Mouse (Mus musculus) hindbrain, embryonic 11.5 days (tissue): Measurements from ENCODE around the gene Rps6kc1. TPM values are rescaled to one million over a fixed set of nuclear protein-coding genes. Genes with fewer than 3 reads are reported as not detected.
A peak's percentile ranks its signal among the peaks of the same experiment; 100 is the strongest.

Experiments used
- ATAC-seq: fragments of 200-750 bp; cut with Nextera tagmentation; 2 replicates; pipeline ENCODE4 v1.8.0; 2017; ENCODE audit warnings: mild to moderate bottlenecking, moderate TSS enrichment, moderate library complexity; ENCODE audit not compliant: low FRiP score
- DNase-seq: peaks from one replicate; pipeline ENCODE4 v3.0.0-alpha.2; 2015; ENCODE audit warnings: low spot score
- H3K27ac ChIP-seq: fragments of 300-500 bp; sonication (generic); 2 replicates; pipeline ENCODE4 v1.5.1; 2014; ENCODE audit warnings: mild to moderate bottlenecking, low read depth, low read length
- H3K27me3 ChIP-seq: fragments of 300-500 bp; sonication (generic); 2 replicates; pipeline ENCODE4 v1.6.1; 2014; ENCODE audit warnings: mild to moderate bottlenecking, low read length, moderate library complexity, mixed read lengths; ENCODE audit not compliant: control insufficient read depth, insufficient read depth
- H3K36me3 ChIP-seq: fragments of 300-500 bp; sonication (generic); 2 replicates; pipeline ENCODE4 v1.6.1; 2014; ENCODE audit warnings: mild to moderate bottlenecking, low read length, moderate library complexity, mixed read lengths; ENCODE audit not compliant: control insufficient read depth, insufficient read depth
- H3K4me1 ChIP-seq: fragments of 300-500 bp; sonication (generic); replicated peaks from 2 replicates; pipeline ENCODE4 v1.6.1; 2014; ENCODE audit warnings: low read length, mixed read lengths; ENCODE audit not compliant: control insufficient read depth, insufficient read depth
- H3K4me2 ChIP-seq: fragments of 300-500 bp; sonication (generic); replicated peaks from 2 replicates; pipeline ENCODE4 v1.6.1; 2014; ENCODE audit warnings: mild to moderate bottlenecking, low read depth, low read length
- H3K4me3 ChIP-seq: fragments of 300-500 bp; sonication (generic); 2 replicates; pipeline ENCODE4 v1.5.1; 2014; ENCODE audit warnings: low read depth, low read length
- H3K9ac ChIP-seq: fragments of 300-500 bp; sonication (generic); 2 replicates; pipeline ENCODE4 v1.6.1; 2014; ENCODE audit warnings: low read depth, low read length
- H3K9me3 ChIP-seq: fragments of 300-500 bp; sonication (generic); 2 replicates; pipeline ENCODE4 v1.6.1; 2016; ENCODE audit warnings: low read length; ENCODE audit not compliant: control insufficient read depth
- WGBS: fragments of 180-500 bp; shearing (Covaris S2); extraction: QIAGEN DNeasy Blood & Tissue Kit; methylation state at CpG from one replicate; pipeline ENCODE4 v1.1.7; 2014; 5-methylcytosine and 5-hydroxymethylcytosine counted together
- polyA plus RNA-seq: library from polyadenylated mRNA; unstranded; fragments of >200 nt; fragmentation: Nextera tagmentation; extraction: Ambion mirVana; gene quantifications from 2 replicates; pipeline ENCODE4 v1.2.1, GENCODE M21; 2014

The Rps6kc1 gene
- polyA plus RNA-seq, 1 experiment from 2014 or later: 19.0 TPM

- 66% methylated on average over 7 of the region's 7 CpGs for WGBS
Measured at GRCm38 (mm10) chr1:190834201-190834907, 77.2 kb downstream of the Rps6kc1 start.

GRCm38 (mm10) chr1:190832965-190833630, 78.5 kb downstream of the Rps6kc1 start:
- WGBS: 88% methylated on average over 8 of the region's 8 CpGs
- H3K27me3 ChIP-seq: no peaks in the 10 kb centered on the region
- DNase-seq: no peak
- H3K4me1 ChIP-seq: no peaks in the 10 kb centered on the region
- H3K36me3 ChIP-seq: no peaks in the 10 kb centered on the region
- no peak for ATAC-seq
- no peak overlapping the region for H3K9ac ChIP-seq
- no peak overlapping the region for H3K27ac ChIP-seq
- H3K4me2 ChIP-seq: no peak overlapping the region
- H3K4me3 ChIP-seq: no peak overlapping the region
- H3K9me3 ChIP-seq: no peaks in the 10 kb centered on the region

More at GRCm38 (mm10) chr1:190834201-190834907, 77.2 kb downstream of the Rps6kc1 start:
- no peaks in the 10 kb centered on the region for H3K36me3 ChIP-seq
- H3K4me3 ChIP-seq: no peak overlapping the region
- H3K9me3 ChIP-seq: no peaks in the 10 kb centered on the region
- no peak overlapping the region for H3K27ac ChIP-seq
- no peaks in the 10 kb centered on the region for H3K27me3 ChIP-seq
- no peak overlapping the region for H3K4me2 ChIP-seq
- no peak for DNase-seq
- H3K9ac ChIP-seq: no peak overlapping the region
- H3K4me1 ChIP-seq: no peaks in the 10 kb centered on the region
- no peak for ATAC-seq

- no peak overlapping the region for H3K4me2 ChIP-seq
- H3K27me3 ChIP-seq: no peaks in the 10 kb centered on the region
- H3K4me3 ChIP-seq: no peak overlapping the region
- 63% methylated on average over 10 of the region's 10 CpGs for WGBS
- H3K27ac ChIP-seq: no peak overlapping the region
- H3K4me1 ChIP-seq: no peaks in the 10 kb centered on the region
- H3K36me3 ChIP-seq: no peaks in the 10 kb centered on the region
- DNase-seq (peak; percentile 80), ATAC-seq (no peak)
- no peaks in the 10 kb centered on the region for H3K9me3 ChIP-seq
- no peak overlapping the region for H3K9ac ChIP-seq
Measured at GRCm38 (mm10) chr1:190831839-190832497, 79.6 kb downstream of the Rps6kc1 start.

GRCm38 (mm10) chr1:190826486-190827034, 85.0 kb downstream of the Rps6kc1 start:
- no peak for ATAC-seq
- no peak overlapping the region for H3K4me3 ChIP-seq
- H3K4me1 ChIP-seq: no peaks in the 10 kb centered on the region
- H3K27me3 ChIP-seq: no peaks in the 10 kb centered on the region
- DNase-seq: no peak
- 90% methylated on average over 9 of the region's 9 CpGs for WGBS
- no peaks in the 10 kb centered on the region for H3K9me3 ChIP-seq
- no peak overlapping the region for H3K27ac ChIP-seq
- no peak overlapping the region for H3K9ac ChIP-seq
- H3K4me2 ChIP-seq: no peak overlapping the region
- H3K36me3 ChIP-seq: no peaks in the 10 kb centered on the region

GRCm38 (mm10) chr1:190823745-190824144, 87.8 kb downstream of the Rps6kc1 start:
- no peak for DNase-seq
- no peak overlapping the region for H3K4me2 ChIP-seq
- no peak overlapping the region for H3K4me3 ChIP-seq
- 91% methylated on average over 4 of the region's 4 CpGs for WGBS
- no peak overlapping the region for H3K27ac ChIP-seq
- H3K4me1 ChIP-seq: no peaks in the 10 kb centered on the region
- no peaks in the 10 kb centered on the region for H3K36me3 ChIP-seq
- H3K9ac ChIP-seq: no peak overlapping the region
- H3K27me3 ChIP-seq: no peaks in the 10 kb centered on the region
- no peak for ATAC-seq
- no peaks in the 10 kb centered on the region for H3K9me3 ChIP-seq

- no peak overlapping the region for H3K4me3 ChIP-seq
- no peak overlapping the region for H3K9ac ChIP-seq
- no peak overlapping the region for H3K4me2 ChIP-seq
- H3K4me1 ChIP-seq: no peaks in the 10 kb centered on the region
- no peak overlapping the region for H3K27ac ChIP-seq
- H3K9me3 ChIP-seq: no peaks in the 10 kb centered on the region
- ATAC-seq (no peak), DNase-seq (no peak)
- H3K27me3 ChIP-seq: no peaks in the 10 kb centered on the region
- no peaks in the 10 kb centered on the region for H3K36me3 ChIP-seq
- WGBS: 87% methylated on average over 11 of the region's 11 CpGs
Measured at GRCm38 (mm10) chr1:190816141-190816540, 95.4 kb downstream of the Rps6kc1 start.

GRCm38 (mm10) chr1:190810408-190810807, 101.2 kb downstream of the Rps6kc1 start:
- no peak for DNase-seq
- WGBS: 80% methylated on average over 6 of the region's 6 CpGs
- ATAC-seq: no peak

GRCm38 (mm10) chr1:190808766-190809221, 102.8 kb downstream of the Rps6kc1 start:
- peak overlapping the region; percentile 8; the same call in 1 of the 2 replicates for H3K4me2 ChIP-seq
- 10% methylated on average over 19 of the region's 19 CpGs for WGBS
- peak; percentile 57 for DNase-seq
- H3K4me1 ChIP-seq: peaks cover 3% of the 10 kb centered on the region
- H3K27me3 ChIP-seq: no peaks in the 10 kb centered on the region
- no peaks in the 10 kb centered on the region for H3K36me3 ChIP-seq
- no peak overlapping the region for H3K9ac ChIP-seq
- no peaks in the 10 kb centered on the region for H3K9me3 ChIP-seq
- no peak overlapping the region for H3K4me3 ChIP-seq
- H3K27ac ChIP-seq: no peak overlapping the region
- peak; percentile 72; the same call in 1 of the 2 replicates for ATAC-seq

More at GRCm38 (mm10) chr1:190810408-190810807, 101.2 kb downstream of the Rps6kc1 start:
- no peak overlapping the region for H3K4me3 ChIP-seq
- H3K9me3 ChIP-seq: no peaks in the 10 kb centered on the region
- no peaks in the 10 kb centered on the region for H3K36me3 ChIP-seq
- H3K4me2 ChIP-seq: no peak overlapping the region
- H3K4me1 ChIP-seq: peaks cover 3% of the 10 kb centered on the region
- H3K27ac ChIP-seq: no peak overlapping the region
- no peaks in the 10 kb centered on the region for H3K27me3 ChIP-seq
- no peak overlapping the region for H3K9ac ChIP-seq
